Mouse (Mus musculus): Measurements from ENCODE around the gene Gm20388. TPM values are rescaled to one million over a fixed set of nuclear protein-coding genes. Genes with fewer than 3 reads are reported as not detected.
"Not testable (repeated sequence)": the region's sequence is repeated elsewhere in the genome, so short reads cannot be mapped to it uniquely, and the experiment has no call there.

Gene Gm20388
- total and polyA plus RNA-seq, 2 experiments from 2014 or later, result 51.3 TPM; not detected in 1

DNA sequence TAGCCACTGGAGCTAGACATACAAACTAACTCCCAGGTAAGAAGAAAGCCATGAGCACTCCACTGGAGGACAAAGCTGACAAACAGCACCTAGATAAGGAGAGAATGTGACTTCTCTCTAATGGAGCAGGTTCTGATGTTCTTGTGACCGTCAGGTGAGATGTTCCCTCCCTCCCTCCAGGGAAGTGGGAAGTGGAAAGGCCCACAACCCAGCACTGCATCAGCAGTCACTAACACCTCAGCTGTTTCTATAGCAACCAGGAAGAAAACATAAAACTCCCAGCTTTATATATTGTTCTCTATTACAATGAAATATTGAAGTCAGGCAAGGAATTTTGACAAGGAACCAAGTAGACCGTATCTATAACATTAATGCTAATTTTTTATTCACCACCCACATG lies 3109.4 kb downstream of the Gm20388 start:
- WGBS, result 66% methylated on average over 2 of the region's 2 CpGs
- DNase-seq (no peak), ATAC-seq (no peak; the same call in 1 of the 2 replicates)
- Histone ChIP-seq H3K9me3 (ENCODE audit: low read length) (no peaks in the 10 kb centered on the region), H3K27me3 (ENCODE audit: insufficient read depth, low read length) (no peaks in the 10 kb centered on the region), H3K4me2 (ENCODE audit: low read depth) (no peak overlapping the region), H3K9ac (no peak overlapping the region), H3K36me3 (ENCODE audit: insufficient read depth) (no peaks in the 10 kb centered on the region), H3K4me3 (ENCODE audit: low read depth, low read length) (no peak overlapping the region), H3K4me1 (ENCODE audit: insufficient read depth) (no peaks in the 10 kb centered on the region), H3K27ac (ENCODE audit: low read depth, low read length) (no peak overlapping the region)
- no peak for TF ChIP-seq CTCF (IDR thresholded peaks at IDR 0.05; ENCODE audit: low read depth)

DNA sequence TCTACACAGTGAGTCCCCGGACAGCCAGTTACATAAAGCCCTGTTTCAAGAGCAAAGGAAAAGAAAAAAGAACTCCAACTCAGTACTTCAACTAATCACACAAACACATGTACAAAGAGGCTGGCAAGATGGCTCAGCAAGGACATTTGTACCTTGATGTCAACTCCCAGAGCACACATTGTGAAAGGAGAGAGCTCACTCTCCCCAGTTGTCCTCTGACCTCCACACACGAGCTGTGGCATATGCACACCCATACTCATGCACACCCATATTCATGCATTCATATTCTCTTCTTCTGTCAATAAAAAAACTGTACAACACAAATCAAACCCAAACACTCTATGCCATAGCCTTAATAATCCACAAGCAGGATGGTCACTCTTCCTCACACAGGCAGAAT lies 3110.2 kb downstream of the Gm20388 start:
- Histone ChIP-seq H3K4me2 (ENCODE audit: low read depth) (no peak overlapping the region), H3K4me3 (ENCODE audit: low read depth, low read length) (no peak overlapping the region), H3K27ac (ENCODE audit: low read depth, low read length) (no peak overlapping the region), H3K36me3 (ENCODE audit: insufficient read depth) (no peaks in the 10 kb centered on the region), H3K9me3 (ENCODE audit: low read length) (no peaks in the 10 kb centered on the region), H3K27me3 (ENCODE audit: insufficient read depth, low read length) (no peaks in the 10 kb centered on the region), H3K9ac (no peak overlapping the region), H3K4me1 (ENCODE audit: insufficient read depth) (no peaks in the 10 kb centered on the region)
- no peak for TF ChIP-seq CTCF (IDR thresholded peaks at IDR 0.05; ENCODE audit: low read depth)
- no peak for ATAC-seq
- no peak for DNase-seq
- 75% methylated on average over 2 of the region's 2 CpGs for WGBS

DNA sequence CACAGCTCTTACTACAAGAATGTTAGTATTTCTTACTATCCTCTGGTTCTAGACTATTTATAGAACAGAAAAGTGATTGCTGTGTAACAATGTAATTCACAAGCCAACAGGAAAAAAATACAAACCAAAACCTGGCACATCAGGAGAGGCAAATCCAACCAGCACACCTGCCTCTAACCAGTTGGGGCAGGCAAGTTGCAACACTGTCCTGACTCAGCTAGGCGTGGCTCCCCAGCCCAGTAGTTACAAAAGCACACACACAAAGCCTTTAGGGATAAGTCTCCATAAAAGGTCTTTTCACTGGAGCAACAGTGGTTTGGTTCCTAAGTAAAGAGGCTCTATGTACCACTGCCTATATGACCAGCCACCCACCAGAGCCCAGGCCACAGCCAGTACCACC lies 3110.6 kb downstream of the Gm20388 start:
- Histone ChIP-seq H3K4me2 (ENCODE audit: low read depth) (no peak overlapping the region), H3K9ac (no peak overlapping the region), H3K27me3 (ENCODE audit: insufficient read depth, low read length) (no peaks in the 10 kb centered on the region), H3K4me1 (ENCODE audit: insufficient read depth) (no peaks in the 10 kb centered on the region), H3K27ac (ENCODE audit: low read depth, low read length) (no peak overlapping the region), H3K4me3 (ENCODE audit: low read depth, low read length) (no peak overlapping the region), H3K9me3 (ENCODE audit: low read length) (no peaks in the 10 kb centered on the region), H3K36me3 (ENCODE audit: insufficient read depth) (no peaks in the 10 kb centered on the region)
- TF ChIP-seq CTCF (IDR thresholded peaks at IDR 0.05; ENCODE audit: low read depth), result no peak
- no peak for ATAC-seq
- WGBS, result 65% methylated on average over 1 of the region's 1 CpGs
- DNase-seq, result no peak

DNA sequence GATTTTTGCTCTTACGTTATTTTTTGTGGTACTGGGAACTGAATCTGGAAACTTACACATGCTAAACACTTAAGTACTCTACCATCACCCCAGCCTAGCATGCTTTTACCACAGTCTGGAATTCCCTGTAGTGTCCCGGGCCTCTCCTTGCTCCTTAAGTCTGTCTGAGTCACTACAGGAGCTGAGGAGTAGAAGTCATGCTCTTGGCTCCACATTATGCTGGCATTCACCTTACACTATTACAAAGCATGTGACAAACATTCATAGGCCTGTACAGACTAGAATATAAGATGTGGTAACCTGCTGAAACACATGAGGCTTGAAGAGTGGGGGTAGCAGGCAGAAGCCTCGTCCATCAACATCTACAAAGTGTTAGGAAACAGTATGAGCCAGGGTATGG lies 3112.1 kb downstream of the Gm20388 start:
- Histone ChIP-seq H3K27ac (ENCODE audit: low read depth, low read length) (no peak overlapping the region), H3K27me3 (ENCODE audit: insufficient read depth, low read length) (no peaks in the 10 kb centered on the region), H3K9ac (no peak overlapping the region), H3K4me3 (ENCODE audit: low read depth, low read length) (no peak overlapping the region), H3K9me3 (ENCODE audit: low read length) (no peaks in the 10 kb centered on the region), H3K36me3 (ENCODE audit: insufficient read depth) (no peaks in the 10 kb centered on the region), H3K4me1 (ENCODE audit: insufficient read depth) (no peaks in the 10 kb centered on the region), H3K4me2 (ENCODE audit: low read depth) (no peak overlapping the region)
- DNase-seq, result no peak
- 83% methylated on average over 3 of the region's 3 CpGs for WGBS
- TF ChIP-seq CTCF (IDR thresholded peaks at IDR 0.05; ENCODE audit: low read depth), result no peak
- no peak for ATAC-seq

DNA sequence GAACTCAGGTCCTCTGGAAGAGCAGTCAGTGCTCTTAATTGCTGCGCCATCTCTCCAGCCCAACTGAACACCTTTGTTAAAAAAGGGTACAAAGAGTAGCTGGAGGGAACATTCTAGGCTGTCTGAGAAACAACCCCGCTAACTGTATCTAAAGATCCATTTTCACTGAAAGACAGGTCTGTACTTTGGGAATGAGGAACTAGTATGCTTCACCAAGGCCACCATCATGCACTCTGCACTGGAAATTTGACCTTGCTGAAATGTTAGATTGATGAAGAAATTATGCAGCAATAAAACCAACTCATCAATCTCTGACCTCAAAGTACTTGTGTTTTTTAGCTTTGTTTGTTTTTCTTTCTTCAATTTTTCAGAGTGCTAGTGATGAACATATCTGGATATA lies 3113.6 kb downstream of the Gm20388 start:
- no peak for DNase-seq

DNA sequence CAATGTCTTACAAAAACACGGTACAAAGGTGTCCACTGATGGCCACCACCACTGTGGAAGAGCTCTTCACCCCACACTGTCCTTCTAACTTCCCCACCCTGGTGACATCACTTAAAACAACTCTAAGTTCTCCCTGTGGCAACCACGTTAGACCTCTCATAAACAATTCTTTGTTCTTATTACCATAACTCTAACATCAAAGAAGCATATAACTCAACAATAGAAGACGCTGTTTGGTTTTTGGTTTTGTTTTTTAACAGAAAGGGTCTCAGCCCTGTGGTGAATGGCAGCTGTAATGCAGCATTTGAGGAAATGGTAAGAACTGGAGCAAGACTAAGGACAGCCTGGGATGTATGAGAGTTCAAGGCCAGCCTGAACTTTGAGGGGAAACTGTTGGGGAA lies 3115.3 kb downstream of the Gm20388 start:
- no peaks in the 10 kb centered on the region for H3K27me3 ChIP-seq (ENCODE audit: insufficient read depth, low read length)
- no peak for TF ChIP-seq CTCF (IDR thresholded peaks at IDR 0.05; ENCODE audit: low read depth)
- H3K4me1 ChIP-seq (ENCODE audit: insufficient read depth), result no peaks in the 10 kb centered on the region
- ATAC-seq, result no peak
- no peaks in the 10 kb centered on the region for H3K36me3 ChIP-seq (ENCODE audit: insufficient read depth)
- no peak overlapping the region for H3K9ac ChIP-seq
- no peak overlapping the region for H3K4me3 ChIP-seq (ENCODE audit: low read depth, low read length)
- 83% methylated on average over 3 of the region's 3 CpGs for WGBS
- no peaks in the 10 kb centered on the region for H3K9me3 ChIP-seq (ENCODE audit: low read length)
- no peak overlapping the region for H3K27ac ChIP-seq (ENCODE audit: low read depth, low read length)
- DNase-seq, result no peak
- no peak overlapping the region for H3K4me2 ChIP-seq (ENCODE audit: low read depth)

More for the DNA sequence above, 3113.6 kb downstream of the Gm20388 start:
- Histone ChIP-seq H3K27me3 (ENCODE audit: insufficient read depth, low read length) (no peaks in the 10 kb centered on the region), H3K4me2 (ENCODE audit: low read depth) (no peak overlapping the region), H3K4me3 (ENCODE audit: low read depth, low read length) (no peak overlapping the region), H3K9me3 (ENCODE audit: low read length) (no peaks in the 10 kb centered on the region), H3K27ac (ENCODE audit: low read depth, low read length) (no peak overlapping the region), H3K4me1 (ENCODE audit: insufficient read depth) (no peaks in the 10 kb centered on the region), H3K9ac (no peak overlapping the region), H3K36me3 (ENCODE audit: insufficient read depth) (no peaks in the 10 kb centered on the region)
- no peak for ATAC-seq
- no peak for TF ChIP-seq CTCF (IDR thresholded peaks at IDR 0.05; ENCODE audit: low read depth)
- WGBS, result 97% methylated on average over 2 of the region's 2 CpGs

DNA sequence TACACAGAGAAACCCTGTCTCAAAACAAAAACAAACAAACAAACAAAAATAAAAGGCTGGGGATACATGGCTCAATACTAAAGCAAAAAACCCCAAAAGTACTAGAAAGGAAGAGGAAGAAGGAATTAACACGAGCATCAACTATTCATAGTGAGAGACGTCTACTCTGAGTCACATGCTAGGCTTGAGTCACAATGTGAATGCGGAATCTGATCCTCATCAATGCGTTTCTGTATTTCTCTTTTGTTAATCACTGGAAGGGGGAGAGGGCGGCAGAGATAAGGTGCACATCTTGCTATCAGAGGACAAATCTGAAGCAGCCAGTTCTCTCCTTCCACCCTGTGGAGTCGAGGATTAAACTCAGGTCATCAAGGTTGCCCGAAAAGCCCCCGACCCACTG lies 3117.1 kb downstream of the Gm20388 start:
- ATAC-seq (no peak), DNase-seq (no peak)
- WGBS, result 83% methylated on average over 8 of the region's 8 CpGs
- no peaks in the 10 kb centered on the region for H3K9me3 ChIP-seq (ENCODE audit: low read length)
- no peak for TF ChIP-seq CTCF (IDR thresholded peaks at IDR 0.05; ENCODE audit: low read depth)
- no peak overlapping the region for H3K4me2 ChIP-seq (ENCODE audit: low read depth)
- no peak overlapping the region for H3K9ac ChIP-seq
- no peaks in the 10 kb centered on the region for H3K27me3 ChIP-seq (ENCODE audit: insufficient read depth, low read length)
- no peaks in the 10 kb centered on the region for H3K4me1 ChIP-seq (ENCODE audit: insufficient read depth)
- no peak overlapping the region for H3K27ac ChIP-seq (ENCODE audit: low read depth, low read length)
- no peaks in the 10 kb centered on the region for H3K36me3 ChIP-seq (ENCODE audit: insufficient read depth)
- H3K4me3 ChIP-seq (ENCODE audit: low read depth, low read length), result no peak overlapping the region

DNA sequence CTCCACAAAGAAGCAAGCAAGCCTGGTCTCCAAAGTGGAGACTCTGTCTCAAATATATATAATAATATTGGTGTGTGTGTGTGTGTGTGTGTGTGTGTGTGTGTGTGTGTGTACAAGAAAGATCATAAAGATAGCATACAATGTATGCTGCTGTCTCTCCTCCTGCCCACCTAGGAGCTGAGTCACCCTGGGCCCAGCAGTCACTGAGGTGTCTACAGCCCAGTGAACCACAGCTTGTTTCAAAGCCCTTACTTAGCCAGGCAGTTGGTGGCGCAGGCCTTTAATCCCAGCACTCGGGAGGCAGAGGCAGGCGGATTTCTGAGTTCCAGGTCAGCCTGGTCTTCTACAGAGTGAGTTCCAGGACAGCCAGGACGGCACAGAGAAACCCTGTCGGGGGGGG lies 3119.4 kb downstream of the Gm20388 start:
- not testable (repeated sequence) for H3K9ac ChIP-seq; DNase-seq; ATAC-seq; H3K27me3 ChIP-seq (ENCODE audit: insufficient read depth, low read length); H3K9me3 ChIP-seq (ENCODE audit: low read length); H3K36me3 ChIP-seq (ENCODE audit: insufficient read depth); H3K4me3 ChIP-seq (ENCODE audit: low read depth, low read length); H3K4me2 ChIP-seq (ENCODE audit: low read depth); H3K27ac ChIP-seq (ENCODE audit: low read depth, low read length); H3K4me1 ChIP-seq (ENCODE audit: insufficient read depth)
- WGBS, result 70% methylated on average over 5 of the region's 5 CpGs

Measured in forebrain, postnatal 0 days (tissue).